Mouse (Mus musculus) kidney, embryonic 16.5 days (tissue): ENCODE measurements around the gene Trim37. TPM values are rescaled to one million over a fixed set of nuclear protein-coding genes. Genes with fewer than 3 reads are reported as not detected.

Experiments used
- ATAC-seq: fragments of 200-750 bp; cut with Nextera tagmentation; 2 replicates; pipeline ENCODE4 v1.8.0; 2017; ENCODE audit warnings: moderate TSS enrichment; ENCODE audit not compliant: low FRiP score, low TSS enrichment
- H3K27ac ChIP-seq: fragments of 300-500 bp; sonication (generic); 2 replicates; pipeline ENCODE4 v1.5.1; 2014; ENCODE audit warnings: low read length
- H3K27me3 ChIP-seq: fragments of 300-500 bp; sonication (generic); 2 replicates; pipeline ENCODE4 v1.6.1; 2014; ENCODE audit warnings: low read length, control low read depth, mixed read lengths; ENCODE audit not compliant: insufficient read depth
- H3K36me3 ChIP-seq: fragments of 300-500 bp; sonication (generic); 2 replicates; pipeline ENCODE4 v1.6.1; 2014; ENCODE audit warnings: low read length, control low read depth, mixed read lengths; ENCODE audit not compliant: insufficient read depth
- H3K4me1 ChIP-seq: fragments of 300-500 bp; sonication (generic); 2 replicates; pipeline ENCODE4 v1.6.1; 2014; ENCODE audit warnings: low read length, control low read depth, mixed read lengths; ENCODE audit not compliant: insufficient read depth
- H3K4me2 ChIP-seq: fragments of 300-500 bp; sonication (generic); replicated peaks from 2 replicates; pipeline ENCODE4 v1.6.1; 2014; ENCODE audit warnings: low read depth, low read length
- H3K4me3 ChIP-seq: fragments of 300-500 bp; sonication (generic); 2 replicates; pipeline ENCODE4 v1.5.1; 2014; ENCODE audit warnings: mild to moderate bottlenecking, low read length
- H3K9ac ChIP-seq: fragments of 300-500 bp; sonication (generic); replicated peaks from 2 replicates; pipeline ENCODE4 v1.6.1; 2014; ENCODE audit warnings: low read length
- H3K9me3 ChIP-seq: fragments of 300-500 bp; sonication (generic); 2 replicates; pipeline ENCODE4 v1.6.1; 2016; ENCODE audit warnings: low read length, control low read depth
- WGBS: fragments of 180-500 bp; shearing (Covaris S2); extraction: QIAGEN DNeasy Blood & Tissue Kit; methylation state at CpG from one replicate; pipeline ENCODE4 v1.1.7; 2014; 5-methylcytosine and 5-hydroxymethylcytosine counted together
- polyA plus RNA-seq: library from polyadenylated mRNA; unstranded; fragments of >200 nt; fragmentation: Nextera tagmentation; extraction: Ambion mirVana; gene quantifications from 2 replicates; pipeline ENCODE4 v1.2.1, GENCODE M21; 2015

Trim37 gene
- polyA plus RNA-seq, 1 experiment from 2014 or later, result 29.0 TPM

GRCm38 (mm10) chr11:87110172-87110909 is 16.5 kb upstream of the Trim37 start:
- peak overlapping the region; percentile 99 for H3K4me3 ChIP-seq
- ATAC-seq, result no peak
- H3K9ac ChIP-seq, result peak overlapping the region; percentile 94
- no peaks in the 10 kb centered on the region for H3K27me3 ChIP-seq
- peaks cover 16% of the 10 kb centered on the region for H3K36me3 ChIP-seq
- peaks cover 17% of the 10 kb centered on the region for H3K4me1 ChIP-seq
- WGBS, result 5% methylated on average over 9 of the region's 9 CpGs
- no peaks in the 10 kb centered on the region for H3K9me3 ChIP-seq
- peak overlapping the region; percentile 99 for H3K27ac ChIP-seq
- H3K4me2 ChIP-seq, result peak overlapping the region; percentile 69

GRCm38 (mm10) chr11:87121864-87122263 is 5.0 kb upstream of the Trim37 start:
- no peaks in the 10 kb centered on the region for H3K9me3 ChIP-seq
- peaks cover 11% of the 10 kb centered on the region for H3K4me1 ChIP-seq
- H3K9ac ChIP-seq, result no peak overlapping the region
- 82% methylated on average over 8 of the region's 8 CpGs for WGBS
- H3K4me3 ChIP-seq, result no peak overlapping the region
- ATAC-seq, result no peak
- peaks cover 55% of the 10 kb centered on the region for H3K36me3 ChIP-seq
- no peak overlapping the region for H3K27ac ChIP-seq
- H3K27me3 ChIP-seq, result no peaks in the 10 kb centered on the region
- no peak overlapping the region for H3K4me2 ChIP-seq

- Histone ChIP-seq H3K27me3 (no peaks in the 10 kb centered on the region), H3K9ac (peak overlapping the region; percentile 41; the same call in 1 of the 2 replicates), H3K4me3 (no peak overlapping the region), H3K9me3 (no peaks in the 10 kb centered on the region), H3K4me2 (peak overlapping the region; percentile 81), H3K36me3 (peaks cover 32% of the 10 kb centered on the region), H3K4me1 (peaks cover 19% of the 10 kb centered on the region), H3K27ac (no peak overlapping the region)
- WGBS, result 48% methylated on average over 4 of the region's 4 CpGs
- no peak for ATAC-seq
Observed at GRCm38 (mm10) chr11:87125562-87125961, 1.3 kb upstream of the Trim37 start.

GRCm38 (mm10) chr11:87126281-87126823 is 525 bp upstream of the Trim37 start:
- H3K4me3 ChIP-seq, result peak overlapping the region; percentile 96
- H3K9me3 ChIP-seq, result no peaks in the 10 kb centered on the region
- H3K27ac ChIP-seq, result peak overlapping the region; percentile 87
- peak overlapping the region; percentile 83 for H3K9ac ChIP-seq
- H3K4me2 ChIP-seq, result peak overlapping the region; percentile 81
- H3K27me3 ChIP-seq, result no peaks in the 10 kb centered on the region
- peaks cover 27% of the 10 kb centered on the region for H3K36me3 ChIP-seq
- no peak for ATAC-seq
- H3K4me1 ChIP-seq, result peaks cover 19% of the 10 kb centered on the region
- WGBS, result 2% methylated on average over 12 of the region's 12 CpGs

- no peak for ATAC-seq
- Histone ChIP-seq H3K9me3 (no peaks in the 10 kb centered on the region), H3K27me3 (no peaks in the 10 kb centered on the region), H3K4me2 (no peak overlapping the region), H3K36me3 (peaks cover 7% of the 10 kb centered on the region; the same call in 1 of the 2 replicates), H3K4me1 (no peaks in the 10 kb centered on the region), H3K27ac (no peak overlapping the region), H3K4me3 (no peak overlapping the region), H3K9ac (no peak overlapping the region)
- 79% methylated on average over 4 of the region's 4 CpGs for WGBS
Observed at GRCm38 (mm10) chr11:87136233-87136632, 9.4 kb downstream of the Trim37 start.

GRCm38 (mm10) chr11:87158012-87158411 is 31.1 kb downstream of the Trim37 start:
- no peak for ATAC-seq
- H3K36me3 ChIP-seq, result peaks cover 7% of the 10 kb centered on the region; the same call in 1 of the 2 replicates
- H3K4me2 ChIP-seq, result no peak overlapping the region
- 99% methylated on average over 2 of the region's 2 CpGs for WGBS
- no peaks in the 10 kb centered on the region for H3K9me3 ChIP-seq
- H3K9ac ChIP-seq, result no peak overlapping the region
- H3K27me3 ChIP-seq, result no peaks in the 10 kb centered on the region
- H3K27ac ChIP-seq, result no peak overlapping the region
- no peak overlapping the region for H3K4me3 ChIP-seq
- H3K4me1 ChIP-seq, result no peaks in the 10 kb centered on the region

- ATAC-seq, result no peak
- H3K27ac ChIP-seq, result no peak overlapping the region
- no peak overlapping the region for H3K4me2 ChIP-seq
- H3K4me3 ChIP-seq, result no peak overlapping the region
- H3K4me1 ChIP-seq, result no peaks in the 10 kb centered on the region
- H3K9me3 ChIP-seq, result no peaks in the 10 kb centered on the region
- H3K9ac ChIP-seq, result no peak overlapping the region
- no peaks in the 10 kb centered on the region for H3K27me3 ChIP-seq
- WGBS, result 87% methylated on average over 4 of the region's 4 CpGs
- peaks cover 31% of the 10 kb centered on the region for H3K36me3 ChIP-seq
Observed at GRCm38 (mm10) chr11:87162687-87163086, 35.8 kb downstream of the Trim37 start.

GRCm38 (mm10) chr11:87163751-87164150 is 36.9 kb downstream of the Trim37 start:
- Histone ChIP-seq H3K9me3 (no peaks in the 10 kb centered on the region), H3K36me3 (peaks cover 41% of the 10 kb centered on the region), H3K4me1 (no peaks in the 10 kb centered on the region), H3K27me3 (no peaks in the 10 kb centered on the region), H3K4me2 (no peak overlapping the region), H3K9ac (no peak overlapping the region), H3K27ac (no peak overlapping the region), H3K4me3 (no peak overlapping the region)
- no peak for ATAC-seq

GRCm38 (mm10) chr11:87173625-87174024 is 46.7 kb downstream of the Trim37 start:
- no peaks in the 10 kb centered on the region for H3K27me3 ChIP-seq
- peaks cover 8% of the 10 kb centered on the region; the same call in 1 of the 2 replicates for H3K36me3 ChIP-seq
- no peak overlapping the region for H3K27ac ChIP-seq
- 68% methylated on average over 5 of the region's 5 CpGs for WGBS
- no peaks in the 10 kb centered on the region for H3K4me1 ChIP-seq
- no peaks in the 10 kb centered on the region for H3K9me3 ChIP-seq
- H3K4me3 ChIP-seq, result no peak overlapping the region
- no peak for ATAC-seq
- no peak overlapping the region for H3K4me2 ChIP-seq
- H3K9ac ChIP-seq, result no peak overlapping the region

- Histone ChIP-seq H3K4me1 (no peaks in the 10 kb centered on the region), H3K9me3 (no peaks in the 10 kb centered on the region), H3K27ac (no peak overlapping the region), H3K27me3 (no peaks in the 10 kb centered on the region), H3K4me3 (no peak overlapping the region), H3K4me2 (no peak overlapping the region), H3K9ac (no peak overlapping the region), H3K36me3 (0 out of 2 replicates have a peak, but pooled peaks cover 3% of the 10 kb centered on the region)
- no peak for ATAC-seq
- 98% methylated on average over 4 of the region's 4 CpGs for WGBS
Observed at GRCm38 (mm10) chr11:87175031-87175430, 48.2 kb downstream of the Trim37 start.
